Mouse (Mus musculus): Measurements from ENCODE around the gene Muc15. TPM values are rescaled to one million over a fixed set of nuclear protein-coding genes. Genes with fewer than 3 reads are reported as not detected.

The Muc15 gene
- not detected in 2 replicates for polyA plus RNA-seq (2014; fragmentation: Nextera tagmentation; extraction: Ambion mirVana)

GRCm38 (mm10) chr2:110721290-110721753, at the start of gene Muc15:
Gene Muc15, plus strand, starts transcription at chr2:110721340.
- no peak within 1 kb of the TSS for H3K4me2 ChIP-seq (ENCODE audit: low read depth, low read length)
- H3K9me3 ChIP-seq (ENCODE audit: control insufficient read depth, low read length): no peaks in the 10 kb centered on the region
- H3K27ac ChIP-seq (ENCODE audit: low read depth, low read length): no peak within 1 kb of the TSS
- 59% methylated on average over 3 of the region's 3 CpGs for WGBS
- no peak for ATAC-seq (ENCODE audit: low read depth)
- no peaks in the 10 kb centered on the region for H3K4me1 ChIP-seq (ENCODE audit: control insufficient read depth, insufficient read depth, low read length)
- H3K27me3 ChIP-seq (ENCODE audit: control insufficient read depth, insufficient read depth, low read length): no peaks in the 10 kb centered on the region
- no peak within 1 kb of the TSS for H3K4me3 ChIP-seq (ENCODE audit: low read depth, low read length)
- no peaks in the 10 kb centered on the region for H3K36me3 ChIP-seq (ENCODE audit: control insufficient read depth, insufficient read depth, low read length)
- H3K9ac ChIP-seq (replicated peaks; ENCODE audit: low read depth, low read length): no peak within 1 kb of the TSS

GRCm38 (mm10) chr2:110709436-110709835, 11.7 kb upstream of the Muc15 start:
- H3K4me2 ChIP-seq (ENCODE audit: low read depth, low read length): no peak overlapping the region
- no peak overlapping the region for H3K9ac ChIP-seq (replicated peaks; ENCODE audit: low read depth, low read length)
- no peak overlapping the region for H3K4me3 ChIP-seq (ENCODE audit: low read depth, low read length)
- H3K27me3 ChIP-seq (ENCODE audit: control insufficient read depth, insufficient read depth, low read length): no peaks in the 10 kb centered on the region
- H3K4me1 ChIP-seq (ENCODE audit: control insufficient read depth, insufficient read depth, low read length): no peaks in the 10 kb centered on the region
- no peak overlapping the region for H3K27ac ChIP-seq (ENCODE audit: low read depth, low read length)
- H3K9me3 ChIP-seq (ENCODE audit: control insufficient read depth, low read length): no peaks in the 10 kb centered on the region
- H3K36me3 ChIP-seq (ENCODE audit: control insufficient read depth, insufficient read depth, low read length): no peaks in the 10 kb centered on the region
- no peak for ATAC-seq (ENCODE audit: low read depth)
- 98% methylated on average over 3 of the region's 3 CpGs for WGBS

DNA sequence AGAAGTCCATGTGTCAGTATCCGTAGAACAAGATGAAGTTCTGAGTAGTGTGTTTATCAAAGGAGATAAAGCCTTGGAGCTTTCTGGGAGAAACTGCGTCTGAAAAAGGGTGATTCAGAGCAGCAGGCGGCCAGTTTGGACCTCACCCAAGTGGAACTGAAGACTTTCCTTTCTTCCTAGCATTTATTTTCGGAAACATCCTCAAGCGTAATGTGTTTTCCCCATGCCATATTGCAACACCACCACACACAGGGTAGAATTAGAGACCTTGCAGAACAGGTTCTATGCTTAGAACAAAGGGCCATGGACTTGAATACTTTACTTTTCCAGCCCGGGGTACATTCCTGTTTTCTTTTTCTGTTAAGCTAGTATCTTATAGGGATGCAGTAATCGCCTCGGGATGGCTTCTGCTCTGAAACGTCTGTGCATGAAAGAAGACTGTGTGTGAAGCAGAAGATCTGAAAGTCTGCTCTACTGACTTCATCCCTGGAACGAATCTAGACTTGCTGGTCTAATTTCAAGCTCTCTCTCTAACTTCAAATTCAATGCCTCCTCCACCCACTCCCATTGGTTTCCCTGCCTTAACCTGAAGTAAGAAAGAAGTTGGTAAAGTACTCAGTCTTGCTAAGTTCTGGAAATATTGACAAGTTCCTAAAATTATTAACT, 11.0 kb upstream of the Muc15 start:
- Histone ChIP-seq H3K36me3 (ENCODE audit: control insufficient read depth, insufficient read depth, low read length) (no peaks in the 10 kb centered on the region), H3K9me3 (ENCODE audit: control insufficient read depth, low read length) (no peaks in the 10 kb centered on the region), H3K4me3 (ENCODE audit: low read depth, low read length) (no peak overlapping the region), H3K27ac (ENCODE audit: low read depth, low read length) (no peak overlapping the region), H3K4me1 (ENCODE audit: control insufficient read depth, insufficient read depth, low read length) (no peaks in the 10 kb centered on the region), H3K9ac (replicated peaks; ENCODE audit: low read depth, low read length) (no peak overlapping the region), H3K27me3 (ENCODE audit: control insufficient read depth, insufficient read depth, low read length) (no peaks in the 10 kb centered on the region), H3K4me2 (ENCODE audit: low read depth, low read length) (no peak overlapping the region)
- no peak for ATAC-seq (ENCODE audit: low read depth)
- WGBS: 84% methylated on average over 10 of the region's 10 CpGs

DNA sequence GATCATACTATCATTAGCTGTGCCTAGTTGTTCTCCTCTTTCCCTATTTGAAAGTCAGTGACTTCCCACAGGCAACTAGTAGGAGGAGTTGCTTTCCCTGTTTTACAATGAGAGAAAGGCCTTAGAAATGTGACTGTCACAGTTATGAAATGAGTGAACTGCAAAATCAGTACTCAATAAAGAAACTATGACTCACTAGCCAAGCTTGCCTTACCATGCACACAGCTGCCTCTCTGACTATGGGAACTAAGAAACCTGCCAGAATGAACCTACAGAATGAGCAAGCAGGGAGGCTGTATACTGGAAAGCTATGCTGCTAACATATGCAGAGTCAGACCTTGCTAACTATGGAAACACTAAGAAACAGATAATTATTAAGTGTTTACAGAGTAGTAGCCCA, 2.1 kb upstream of the Muc15 start:
- Histone ChIP-seq H3K9ac (replicated peaks; ENCODE audit: low read depth, low read length) (no peak overlapping the region), H3K9me3 (ENCODE audit: control insufficient read depth, low read length) (no peaks in the 10 kb centered on the region), H3K27me3 (ENCODE audit: control insufficient read depth, insufficient read depth, low read length) (no peaks in the 10 kb centered on the region), H3K4me2 (ENCODE audit: low read depth, low read length) (no peak overlapping the region), H3K4me1 (ENCODE audit: control insufficient read depth, insufficient read depth, low read length) (no peaks in the 10 kb centered on the region), H3K27ac (ENCODE audit: low read depth, low read length) (no peak overlapping the region), H3K4me3 (ENCODE audit: low read depth, low read length) (no peak overlapping the region), H3K36me3 (ENCODE audit: control insufficient read depth, insufficient read depth, low read length) (no peaks in the 10 kb centered on the region)
- no peak for ATAC-seq (ENCODE audit: low read depth)

DNA sequence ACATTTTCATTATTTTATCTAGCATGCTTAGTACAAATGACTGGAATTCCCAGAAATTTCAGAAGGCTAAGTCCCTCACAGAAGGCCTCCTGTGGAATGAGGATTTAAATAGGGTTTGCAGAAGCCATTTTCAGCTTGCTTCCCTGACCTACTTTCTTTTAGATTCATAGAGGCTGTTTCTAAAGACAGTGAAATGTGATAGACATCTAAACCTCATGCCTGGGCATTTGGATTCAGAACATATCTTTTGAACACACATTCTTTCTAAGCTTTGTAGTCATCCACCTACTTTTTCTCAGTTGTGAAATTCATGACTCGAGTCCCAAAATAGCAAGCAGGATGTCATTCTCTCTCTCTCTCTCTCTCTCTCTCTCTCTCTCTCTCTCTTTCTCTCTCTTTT, 1.1 kb downstream of the Muc15 start:
- no peak for ATAC-seq (ENCODE audit: low read depth)
- Histone ChIP-seq H3K4me2 (ENCODE audit: low read depth, low read length) (no peak overlapping the region), H3K4me1 (ENCODE audit: control insufficient read depth, insufficient read depth, low read length) (no peaks in the 10 kb centered on the region), H3K27ac (ENCODE audit: low read depth, low read length) (no peak overlapping the region), H3K36me3 (ENCODE audit: control insufficient read depth, insufficient read depth, low read length) (no peaks in the 10 kb centered on the region), H3K9ac (replicated peaks; ENCODE audit: low read depth, low read length) (no peak overlapping the region), H3K4me3 (ENCODE audit: low read depth, low read length) (no peak overlapping the region), H3K9me3 (ENCODE audit: control insufficient read depth, low read length) (no peaks in the 10 kb centered on the region), H3K27me3 (ENCODE audit: control insufficient read depth, insufficient read depth, low read length) (no peaks in the 10 kb centered on the region)
- 95% methylated on average over 1 of the region's 1 CpGs for WGBS

DNA sequence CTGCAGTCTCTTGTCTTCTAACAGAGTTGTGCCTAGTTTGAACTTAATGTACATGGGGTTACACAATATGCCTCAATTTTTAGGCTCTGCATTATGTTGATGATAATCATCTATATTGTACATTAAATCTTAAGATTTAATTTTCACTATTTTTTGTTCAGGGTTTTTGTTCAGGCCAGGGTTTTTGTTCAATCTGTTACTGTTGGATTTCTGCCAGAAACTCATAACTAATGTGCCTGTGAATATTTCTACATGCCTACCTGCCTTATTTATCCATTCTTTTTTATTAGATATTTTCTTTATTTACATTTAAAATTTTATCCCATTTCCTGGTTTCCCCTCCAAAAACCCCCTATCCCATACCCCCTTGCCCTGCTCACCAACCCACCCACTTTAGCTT, 5.0 kb downstream of the Muc15 start:
- H3K27ac ChIP-seq (ENCODE audit: low read depth, low read length): no peak overlapping the region
- no peak overlapping the region for H3K4me3 ChIP-seq (ENCODE audit: low read depth, low read length)
- no peak overlapping the region for H3K9ac ChIP-seq (replicated peaks; ENCODE audit: low read depth, low read length)
- no peaks in the 10 kb centered on the region for H3K36me3 ChIP-seq (ENCODE audit: control insufficient read depth, insufficient read depth, low read length)
- no peak for ATAC-seq (ENCODE audit: low read depth)
- H3K9me3 ChIP-seq (ENCODE audit: control insufficient read depth, low read length): no peaks in the 10 kb centered on the region
- H3K27me3 ChIP-seq (ENCODE audit: control insufficient read depth, insufficient read depth, low read length): no peaks in the 10 kb centered on the region
- H3K4me2 ChIP-seq (ENCODE audit: low read depth, low read length): no peak overlapping the region
- no peaks in the 10 kb centered on the region for H3K4me1 ChIP-seq (ENCODE audit: control insufficient read depth, insufficient read depth, low read length)

DNA sequence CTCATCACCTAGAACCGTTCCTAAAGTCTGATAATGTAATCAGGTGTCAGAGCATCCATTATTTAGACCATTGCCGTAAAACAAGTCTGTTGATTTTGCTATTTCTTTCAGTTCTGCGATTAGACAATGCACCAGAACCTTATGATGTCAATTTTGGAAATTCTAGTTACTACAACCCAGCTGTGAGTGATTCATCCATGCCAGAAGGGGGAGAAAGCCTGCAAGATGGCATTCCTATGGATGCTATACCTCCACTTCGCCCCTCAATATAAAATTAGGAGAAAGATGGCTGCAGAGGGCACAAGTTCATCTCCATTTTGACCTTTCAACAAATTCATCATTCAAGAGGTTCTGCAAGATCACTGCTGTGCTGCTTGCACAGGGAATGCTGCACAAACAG, 16.1 kb downstream of the Muc15 start:
- Histone ChIP-seq H3K27ac (ENCODE audit: low read depth, low read length) (no peak overlapping the region), H3K4me3 (ENCODE audit: low read depth, low read length) (no peak overlapping the region), H3K27me3 (ENCODE audit: control insufficient read depth, insufficient read depth, low read length) (no peaks in the 10 kb centered on the region), H3K9ac (replicated peaks; ENCODE audit: low read depth, low read length) (no peak overlapping the region), H3K4me2 (ENCODE audit: low read depth, low read length) (no peak overlapping the region), H3K36me3 (ENCODE audit: control insufficient read depth, insufficient read depth, low read length) (no peaks in the 10 kb centered on the region), H3K9me3 (ENCODE audit: control insufficient read depth, low read length) (no peaks in the 10 kb centered on the region), H3K4me1 (ENCODE audit: control insufficient read depth, insufficient read depth, low read length) (no peaks in the 10 kb centered on the region)
- no peak for ATAC-seq (ENCODE audit: low read depth)
- WGBS: 86% methylated on average over 4 of the region's 4 CpGs

DNA sequence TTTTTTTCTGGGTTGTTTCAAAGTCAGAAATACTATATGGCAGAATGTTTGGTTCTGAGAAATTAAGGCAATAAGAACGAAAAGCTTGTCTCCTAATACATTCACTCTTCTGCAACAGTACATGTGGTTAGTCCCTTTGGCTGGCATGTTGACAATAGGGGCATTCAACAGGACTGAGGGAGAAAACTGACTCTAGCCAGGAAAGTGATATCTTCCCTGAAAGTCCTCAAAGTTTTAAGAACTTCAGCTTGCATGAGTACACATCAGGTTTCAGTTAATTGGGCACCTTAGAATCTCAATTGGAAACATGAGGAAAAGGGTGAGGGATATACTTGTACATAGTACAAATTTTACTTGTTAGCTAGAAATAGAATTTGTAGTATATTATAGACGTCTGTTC, 16.8 kb downstream of the Muc15 start:
- WGBS: 76% methylated on average over 2 of the region's 2 CpGs
- ATAC-seq (ENCODE audit: low read depth): no peak
- Histone ChIP-seq H3K36me3 (ENCODE audit: control insufficient read depth, insufficient read depth, low read length) (no peaks in the 10 kb centered on the region), H3K27ac (ENCODE audit: low read depth, low read length) (no peak overlapping the region), H3K4me2 (ENCODE audit: low read depth, low read length) (no peak overlapping the region), H3K27me3 (ENCODE audit: control insufficient read depth, insufficient read depth, low read length) (no peaks in the 10 kb centered on the region), H3K9ac (replicated peaks; ENCODE audit: low read depth, low read length) (no peak overlapping the region), H3K4me3 (ENCODE audit: low read depth, low read length) (no peak overlapping the region), H3K4me1 (ENCODE audit: control insufficient read depth, insufficient read depth, low read length) (no peaks in the 10 kb centered on the region), H3K9me3 (ENCODE audit: control insufficient read depth, low read length) (no peaks in the 10 kb centered on the region)

GRCm38 (mm10) chr2:110739781-110740180, 18.6 kb downstream of the Muc15 start:
- WGBS: 62% methylated on average over 1 of the region's 1 CpGs
- H3K4me2 ChIP-seq (ENCODE audit: low read depth, low read length): no peak overlapping the region

More at GRCm38 (mm10) chr2:110739781-110740180, 18.6 kb downstream of the Muc15 start:
- Histone ChIP-seq H3K9me3 (ENCODE audit: control insufficient read depth, low read length) (no peaks in the 10 kb centered on the region), H3K4me1 (ENCODE audit: control insufficient read depth, insufficient read depth, low read length) (no peaks in the 10 kb centered on the region), H3K27me3 (ENCODE audit: control insufficient read depth, insufficient read depth, low read length) (no peaks in the 10 kb centered on the region), H3K9ac (replicated peaks; ENCODE audit: low read depth, low read length) (no peak overlapping the region), H3K27ac (ENCODE audit: low read depth, low read length) (no peak overlapping the region), H3K36me3 (ENCODE audit: control insufficient read depth, insufficient read depth, low read length) (no peaks in the 10 kb centered on the region), H3K4me3 (ENCODE audit: low read depth, low read length) (no peak overlapping the region)
- no peak for ATAC-seq (ENCODE audit: low read depth)

Measured in neural tube, embryonic 14.5 days (tissue).